Mouse (Mus musculus): ENCODE measurements around the gene Gzmd.
"Not testable (repeated sequence)": the region's sequence is repeated elsewhere in the genome, so short reads cannot be mapped to it uniquely, and the experiment has no call there.

Gzmd gene

GRCm38 (mm10) chr14:56132508-56132907 lies at the start of gene Gzmd:
TSS of gene Gzmd (minus strand) at chr14:56132608.
- DNase-seq (ENCODE audit: low spot score in 2 of 2) = not testable (repeated sequence)

- peak in 1 of 2 experiments; percentile 16 for DNase-seq (ENCODE audit: low spot score in 2 of 2)
These were observed 45.2 kb upstream of the Gzmd start for GRCm38 (mm10) chr14:56177651-56178050.

- no peak for DNase-seq (ENCODE audit: low spot score in 2 of 2)
These were observed 42.1 kb upstream of the Gzmd start, which contains the start of gene Gzmn for GRCm38 (mm10) chr14:56174499-56174898. TSS of gene Gzmn (minus strand) at chr14:56174599.

- peak in 1 of 2 experiments; percentile 5 for DNase-seq (ENCODE audit: low spot score in 2 of 2)
These were observed 41.0 kb upstream of the Gzmd start for GRCm38 (mm10) chr14:56173396-56173795.

GRCm38 (mm10) chr14:56172744-56173143 lies 40.3 kb upstream of the Gzmd start:
- no peak for DNase-seq (ENCODE audit: low spot score in 2 of 2)

- peak; percentile 33 to 52 for DNase-seq (ENCODE audit: low spot score in 2 of 2)
These were observed 35.6 kb upstream of the Gzmd start for GRCm38 (mm10) chr14:56168009-56168408.

- DNase-seq (ENCODE audit: low spot score in 2 of 2) = no peak
These were observed 29.7 kb upstream of the Gzmd start for GRCm38 (mm10) chr14:56162109-56162508.

- DNase-seq (ENCODE audit: low spot score in 2 of 2) = not testable (repeated sequence)
These were observed 27.1 kb upstream of the Gzmd start, which contains the start of gene Gzmg for GRCm38 (mm10) chr14:56159479-56159878. TSS of gene Gzmg (minus strand) at chr14:56159579.

- no peak for DNase-seq (ENCODE audit: low spot score in 2 of 2)
These were observed 22.9 kb upstream of the Gzmd start for GRCm38 (mm10) chr14:56155340-56155739.

GRCm38 (mm10) chr14:56133675-56134074 lies 1.3 kb upstream of the Gzmd start:
- not testable (repeated sequence) for DNase-seq (ENCODE audit: low spot score in 2 of 2)

GRCm38 (mm10) chr14:56128341-56128740 lies 4.1 kb downstream of the Gzmd start:
- no peak for DNase-seq (ENCODE audit: low spot score in 2 of 2)

- no peak for DNase-seq (ENCODE audit: low spot score in 2 of 2)
These were observed 8.9 kb downstream of the Gzmd start for GRCm38 (mm10) chr14:56123516-56123915.

- DNase-seq (ENCODE audit: low spot score in 2 of 2) = no peak
These were observed 11.9 kb downstream of the Gzmd start, which contains the start of gene Gzme for GRCm38 (mm10) chr14:56120525-56120924. TSS of gene Gzme (minus strand) at chr14:56120625.

- DNase-seq (ENCODE audit: low spot score in 2 of 2) = not testable (repeated sequence)
These were observed 16.7 kb downstream of the Gzmd start for GRCm38 (mm10) chr14:56115531-56116310.

- peak in 1 of 2 experiments; percentile 3 for DNase-seq (ENCODE audit: low spot score in 2 of 2)
These were observed 26.8 kb downstream of the Gzmd start for GRCm38 (mm10) chr14:56105447-56106180.

- DNase-seq (ENCODE audit: low spot score in 2 of 2) = no peak
These were observed 27.4 kb downstream of the Gzmd start for GRCm38 (mm10) chr14:56105016-56105415.

- no peak for DNase-seq (ENCODE audit: low spot score in 2 of 2)
These were observed 29.0 kb downstream of the Gzmd start for GRCm38 (mm10) chr14:56103452-56103851.

GRCm38 (mm10) chr14:56102386-56102785 lies 30.0 kb downstream of the Gzmd start, which contains the start of gene Ctsg:
TSS of gene Ctsg (minus strand) at chr14:56102574.
- DNase-seq (ENCODE audit: low spot score in 2 of 2) = no peak

GRCm38 (mm10) chr14:56098940-56099339 lies 33.5 kb downstream of the Gzmd start:
- DNase-seq (ENCODE audit: low spot score in 2 of 2) = peak in 1 of 2 experiments; percentile 3

- no peak for DNase-seq (ENCODE audit: low spot score in 2 of 2)
These were observed 34.8 kb downstream of the Gzmd start for GRCm38 (mm10) chr14:56097597-56097996.

- no peak for DNase-seq (ENCODE audit: low spot score in 2 of 2)
These were observed 39.1 kb downstream of the Gzmd start for GRCm38 (mm10) chr14:56093353-56093752.

GRCm38 (mm10) chr14:56086711-56087110 lies 45.7 kb downstream of the Gzmd start:
- no peak for DNase-seq (ENCODE audit: low spot score in 2 of 2)

Data from frontal cortex, postnatal 36 days (tissue).